Mouse (Mus musculus) gastrocnemius, postnatal 14 days (tissue): Measurements from ENCODE around the gene Bod1. TPM values are rescaled to one million over a fixed set of nuclear protein-coding genes. Genes with fewer than 3 reads are reported as not detected.

Experiments
- DNase-seq: peaks from one replicate; pipeline ENCODE4 v3.0.0; 2021; ENCODE audit warnings: mixed read lengths
- intact Hi-C: fragments of 180-260 bp; cut with DNase I; formaldehyde crosslinking; loops from one replicate; pipeline ENCODE4 v1.15.1; 2025; ENCODE audit warnings: low total_unique reads
- total RNA-seq, 2 experiments: library from RNA; stranded (reverse); gene quantifications; 2 replicates each; pipeline ENCODE4 v1.2.3; 2021

The Bod1 gene
- total RNA-seq, 2 experiments from 2014 or later, result 105 to 109 TPM

DNA sequence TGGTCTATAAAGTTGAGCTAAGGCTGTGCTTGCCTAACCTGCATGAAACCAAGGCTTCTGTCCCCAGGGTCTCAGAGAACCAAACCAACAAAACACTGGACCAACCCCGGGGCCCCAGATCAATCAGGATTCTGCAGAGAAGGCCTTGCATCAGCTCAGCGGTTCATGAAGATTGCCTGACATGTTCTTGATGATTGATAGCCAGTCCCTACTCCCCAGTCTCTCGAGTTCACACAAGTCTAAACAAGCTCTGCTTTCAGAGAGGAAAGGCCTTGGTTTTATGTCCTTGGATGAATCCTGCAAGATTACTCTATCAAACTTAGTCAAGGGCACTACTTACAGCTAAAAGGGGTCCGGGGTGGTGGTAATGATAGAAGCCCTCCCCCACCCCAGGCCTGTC lies 55.0 kb downstream of the Bod1 start:
- no peak for DNase-seq
- intact Hi-C loops, result no loop called here

Other genes with a start within 250 kb of the Bod1 start
- 10 to 100 TPM; 63.1 to 66.2 TPM for gene Cpeb4, start 200.3 kb upstream of the Bod1 start, total RNA-seq